ENCODE assay signal across 8 mouse cellular contexts in the genomic region with DNA sequence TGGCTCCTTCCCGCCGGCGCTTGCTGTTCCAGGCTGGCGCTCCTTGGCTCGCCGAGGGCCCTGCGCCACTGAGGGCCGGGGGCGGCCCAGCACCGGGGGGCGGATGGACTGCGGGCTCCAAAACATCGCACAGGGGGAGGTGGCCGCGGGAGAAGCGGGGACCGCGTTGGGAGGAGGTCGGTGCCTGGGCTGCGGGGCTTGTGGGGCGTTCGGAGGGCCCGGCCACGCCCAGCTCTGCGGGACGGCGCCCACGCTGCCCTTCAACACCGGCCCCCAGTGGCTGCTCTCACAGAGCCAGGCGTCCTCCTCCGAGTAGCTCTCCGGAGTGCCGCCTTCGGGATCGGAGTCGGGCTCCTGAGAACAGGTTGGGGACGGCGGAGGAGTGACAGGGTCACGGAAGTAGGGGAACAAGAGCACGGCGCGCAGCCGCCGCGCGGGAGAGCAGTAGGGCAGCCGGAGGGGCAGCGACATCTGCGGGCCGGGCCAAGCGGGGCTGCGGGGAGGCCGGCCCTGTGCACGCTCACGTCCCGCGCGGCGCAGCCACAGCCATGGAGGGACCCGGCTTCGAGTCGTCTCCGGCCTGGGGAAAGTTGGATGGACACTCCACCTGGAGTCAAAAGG. TPM values are rescaled to one million over a fixed set of nuclear protein-coding genes. Genes with fewer than 3 reads are reported as not detected.
DNase-seq lines count a peak whose midpoint lies in the region; ATAC-seq and TF ChIP-seq lines count a peak whose summit lies in the region.

No protein-coding gene starts in this region.

- TF ChIP-seq CTCF in heart, adult 2 months (IDR thresholded peaks at IDR 0.05), result peak; percentile 65

- peak; percentile 73 for ATAC-seq in forebrain, embryonic 13.5 days
- peak; percentile 82 for ATAC-seq in hindbrain, embryonic 12.5 days (ENCODE audit: low FRiP score)
- peak; percentile 63 for ATAC-seq in liver, embryonic 11.5 days (replicated peaks; ENCODE audit: low FRiP score)
- peak; percentile 77 for ATAC-seq in stomach, embryonic 16.5 days (ENCODE audit: insufficient read depth, low FRiP score)

- no peaks in the 10 kb centered on the region for H3K36me3 ChIP-seq in heart, adult 2 months (ENCODE audit: control insufficient read depth, insufficient read depth, low read length)
- 0 out of 2 replicates have a peak, but pooled peaks cover 15% of the 10 kb centered on the region for H3K36me3 ChIP-seq in forebrain, embryonic 13.5 days (ENCODE audit: poor library complexity, severe bottlenecking)
- no peaks in the 10 kb centered on the region; the same call in 1 of the 2 replicates for H3K36me3 ChIP-seq in hindbrain, embryonic 12.5 days
- H3K36me3 ChIP-seq in liver, embryonic 11.5 days (ENCODE audit: control insufficient read depth, insufficient read depth, low read length), result peaks cover 3% of the 10 kb centered on the region
- peaks cover 7% of the 10 kb centered on the region for H3K36me3 ChIP-seq in myocyte (ENCODE audit: control insufficient read depth, insufficient read depth)
- no peaks in the 10 kb centered on the region for H3K36me3 ChIP-seq in stomach, embryonic 16.5 days (ENCODE audit: control insufficient read depth, insufficient read depth, low read length)

- peak overlapping the region; percentile 57 for H3K4me3 ChIP-seq in heart, adult 2 months
- peak overlapping the region; percentile 68 for H3K4me3 ChIP-seq in forebrain, embryonic 13.5 days
- peak overlapping the region; percentile 64 for H3K4me3 ChIP-seq in hindbrain, embryonic 12.5 days
- peak overlapping the region; percentile 80 for H3K4me3 ChIP-seq in liver, embryonic 11.5 days (ENCODE audit: low read depth, low read length)
- H3K4me3 ChIP-seq in myocyte, result peak overlapping the region; percentile 81
- peak overlapping the region; percentile 79 for H3K4me3 ChIP-seq in stomach, embryonic 16.5 days (replicated peaks; ENCODE audit: low read length)

- H3K4me1 ChIP-seq in heart, adult 2 months (ENCODE audit: control insufficient read depth, insufficient read depth, low read length), result peaks cover 5% of the 10 kb centered on the region; the same call in 1 of the 2 replicates
- H3K4me1 ChIP-seq in forebrain, embryonic 13.5 days, result peaks cover 50% of the 10 kb centered on the region
- H3K4me1 ChIP-seq in hindbrain, embryonic 12.5 days, result peaks cover 27% of the 10 kb centered on the region
- H3K4me1 ChIP-seq in liver, embryonic 11.5 days (replicated peaks; ENCODE audit: control insufficient read depth, insufficient read depth, low read length), result peaks cover 4% of the 10 kb centered on the region; the same call in 1 of the 2 replicates
- H3K4me1 ChIP-seq in stomach, embryonic 16.5 days (ENCODE audit: control insufficient read depth, insufficient read depth, low read length), result peaks cover 4% of the 10 kb centered on the region; the same call in 1 of the 2 replicates

- TF ChIP-seq POLR2A in heart, adult 2 months (IDR thresholded peaks at IDR 0.05; ENCODE audit: insufficient read depth, low read depth, low read length), result no peak
- peak; percentile 68 for TF ChIP-seq POLR2A in myocyte (IDR thresholded peaks at IDR 0.05; ENCODE audit: insufficient read length, low read depth)

- peak overlapping the region; percentile 88 for H3K4me2 ChIP-seq in forebrain, embryonic 13.5 days
- peak overlapping the region; percentile 75 for H3K4me2 ChIP-seq in hindbrain, embryonic 12.5 days (replicated peaks)
- peak overlapping the region; percentile 95 for H3K4me2 ChIP-seq in liver, embryonic 11.5 days
- peak overlapping the region; percentile 93 for H3K4me2 ChIP-seq in myocyte (ENCODE audit: low read depth)
- H3K4me2 ChIP-seq in stomach, embryonic 16.5 days (ENCODE audit: low read depth, low read length), result peak overlapping the region; percentile 81

- DNase-seq in heart, adult 2 months, result peak; percentile 86 to 87
- no peak for DNase-seq in heart, adult 9 months (ENCODE audit: low spot score in 2 of 2)
- peak; percentile 75 for DNase-seq in adrenal gland, postnatal 25 days
- DNase-seq in liver, embryonic 11.5 days (ENCODE audit: low spot score), result no peak

- no peaks in the 10 kb centered on the region for H3K27me3 ChIP-seq in heart, adult 2 months (ENCODE audit: control insufficient read depth, insufficient read depth, low read length)
- no peaks in the 10 kb centered on the region for H3K27me3 ChIP-seq in forebrain, embryonic 13.5 days
- no peaks in the 10 kb centered on the region for H3K27me3 ChIP-seq in hindbrain, embryonic 12.5 days
- H3K27me3 ChIP-seq in liver, embryonic 11.5 days (replicated peaks; ENCODE audit: control insufficient read depth, insufficient read depth, low read length), result no peaks in the 10 kb centered on the region
- no peaks in the 10 kb centered on the region for H3K27me3 ChIP-seq in myocyte (ENCODE audit: control insufficient read depth, insufficient read depth, insufficient read length)
- no peaks in the 10 kb centered on the region for H3K27me3 ChIP-seq in stomach, embryonic 16.5 days (ENCODE audit: control insufficient read depth, insufficient read depth, low read length)

- no peaks in the 10 kb centered on the region for H3K9me3 ChIP-seq in forebrain, embryonic 13.5 days (replicated peaks)
- no peaks in the 10 kb centered on the region for H3K9me3 ChIP-seq in hindbrain, embryonic 12.5 days (replicated peaks)
- H3K9me3 ChIP-seq in liver, embryonic 11.5 days (ENCODE audit: control insufficient read depth, low read length), result no peaks in the 10 kb centered on the region
- H3K9me3 ChIP-seq in stomach, embryonic 16.5 days (replicated peaks; ENCODE audit: control insufficient read depth, low read length), result no peaks in the 10 kb centered on the region

- H3K9ac ChIP-seq in heart, adult 2 months (ENCODE audit: low read depth, low read length), result peak overlapping the region; percentile 98
- H3K9ac ChIP-seq in forebrain, embryonic 13.5 days, result peak overlapping the region; percentile 83
- peak overlapping the region; percentile 83 for H3K9ac ChIP-seq in hindbrain, embryonic 12.5 days
- peak overlapping the region; percentile 92 for H3K9ac ChIP-seq in liver, embryonic 11.5 days (ENCODE audit: low read depth, low read length)
- H3K9ac ChIP-seq in stomach, embryonic 16.5 days (ENCODE audit: low read length), result peak overlapping the region; percentile 97

- intact Hi-C loops in heart, adult 2 months (cut with DNase I), result loop anchor here (1.0 to 10.0 kb wide), 3 partner anchors 30 to 701 kb away; a partner anchor contains a TSS

- TF ChIP-seq EP300 in heart, adult 2 months (IDR thresholded peaks at IDR 0.05; ENCODE audit: insufficient read depth, low read depth, low read length), result no peak

- no peaks in the 10 kb centered on the region for H3K79me2 ChIP-seq in heart, adult 2 months (replicated peaks; ENCODE audit: control insufficient read depth, insufficient read depth, low read length)
- peaks cover 42% of the 10 kb centered on the region for H3K79me2 ChIP-seq in myocyte (ENCODE audit: control insufficient read depth, insufficient read depth)

- 1% methylated on average over 63 of the region's 63 CpGs for WGBS in heart, adult 2 months
- WGBS in forebrain, embryonic 13.5 days, result under 1% methylated on average over 62 of the region's 63 CpGs
- WGBS in hindbrain, embryonic 12.5 days, result under 1% methylated on average over 63 of the region's 63 CpGs
- WGBS in liver, embryonic 11.5 days, result under 1% methylated on average over 63 of the region's 63 CpGs
- WGBS in stomach, embryonic 16.5 days, result under 1% methylated on average over 63 of the region's 63 CpGs

- peak overlapping the region; percentile 24 for H3ac ChIP-seq in myocyte (ENCODE audit: control insufficient read depth, insufficient read length)

- H3K27ac ChIP-seq in heart, adult 2 months, result peak overlapping the region; percentile 86
- H3K27ac ChIP-seq in forebrain, embryonic 13.5 days, result peak overlapping the region; percentile 96
- H3K27ac ChIP-seq in hindbrain, embryonic 12.5 days, result peak overlapping the region; percentile 96
- peak overlapping the region; percentile 89 for H3K27ac ChIP-seq in liver, embryonic 11.5 days (ENCODE audit: low read depth, low read length)
- H3K27ac ChIP-seq in stomach, embryonic 16.5 days (ENCODE audit: low read length), result peak overlapping the region; percentile 95

TF ChIP-seq in myocyte, 11 proteins besides CTCF, POLR2A, EP300 and RAD21:
- no peak for TF ChIP-seq MAX (IDR thresholded peaks at IDR 0.05; ENCODE audit: low read depth)
- no peak for TF ChIP-seq REST (IDR thresholded peaks at IDR 0.05; ENCODE audit: insufficient read depth, insufficient read length)
- peak in 1 of 3 experiments; percentile 67 for TF ChIP-seq MYOD1 (IDR thresholded peaks at IDR 0.05; ENCODE audit: control insufficient read depth in 1 of 3, insufficient read length in 2 of 3, low read depth in 2 of 3)
- TF ChIP-seq MYOG (IDR thresholded peaks at IDR 0.05; ENCODE audit: control insufficient read depth in 1 of 3, insufficient read depth in 1 of 3, insufficient read length in 2 of 3, low read depth in 2 of 3), result peak in 1 of 3 experiments; percentile 35

RNA-seq across cellular contexts. Expression of a gene that starts 0.6 kb away (rescaled TPM):
- under 1 TPM; 0.25 to 0.84 TPM for total RNA-seq in heart, adult 2 months (2021)
- 0.44 and 1.5 TPM in 2 replicates for polyA plus RNA-seq in heart, adult 2 months (2012; rRNA removed)
- 1.1 and 2.4 TPM in 2 replicates for total RNA-seq in adrenal gland, postnatal 25 days (2021)
- 1.2 and 1.5 TPM in 2 replicates for polyA plus RNA-seq in forebrain, embryonic 13.5 days (2015; fragmentation: Nextera tagmentation; extraction: Ambion mirVana)
- polyA plus RNA-seq in hindbrain, embryonic 12.5 days (2016; fragmentation: Nextera tagmentation; extraction: Ambion mirVana), result 1.7 and 1.9 TPM in 2 replicates
- polyA plus RNA-seq in liver, embryonic 11.5 days (2014; fragmentation: Nextera tagmentation; extraction: Ambion mirVana), result 0.70 and 0.95 TPM in 2 replicates
- polyA plus RNA-seq in myocyte (2012; fragmentation: generic; extraction: Trizol), result 3.2 TPM
- polyA plus RNA-seq in stomach, embryonic 16.5 days (2015; fragmentation: Nextera tagmentation; extraction: Ambion mirVana), result 0.84 and 1.3 TPM in 2 replicates

RNA-seq across cellular contexts. Expression of a gene that starts 20.4 kb away (rescaled TPM):
- 1 to 10 TPM; 5.0 to 7.9 TPM for total RNA-seq in heart, adult 2 months (2021)
- 14.1 and 16.3 TPM in 2 replicates for polyA plus RNA-seq in heart, adult 2 months (2012; rRNA removed)
- total RNA-seq in adrenal gland, postnatal 25 days (2021), result 6.6 and 8.6 TPM in 2 replicates
- polyA plus RNA-seq in forebrain, embryonic 13.5 days (2015; fragmentation: Nextera tagmentation; extraction: Ambion mirVana), result 8.6 and 9.7 TPM in 2 replicates
- 7.5 and 8.0 TPM in 2 replicates for polyA plus RNA-seq in hindbrain, embryonic 12.5 days (2016; fragmentation: Nextera tagmentation; extraction: Ambion mirVana)
- polyA plus RNA-seq in liver, embryonic 11.5 days (2014; fragmentation: Nextera tagmentation; extraction: Ambion mirVana), result 5.4 and 6.1 TPM in 2 replicates
- polyA plus RNA-seq in myocyte (2012; fragmentation: generic; extraction: Trizol), result 14.6 TPM
- polyA plus RNA-seq in stomach, embryonic 16.5 days (2015; fragmentation: Nextera tagmentation; extraction: Ambion mirVana), result 11.1 and 12.2 TPM in 2 replicates

Comparison
In these comparisons a context has a peak if more than half of its experiments do, and no peak if none do; other contexts are left out.
1. DNase-seq: peak in heart, adult 2 months (2 of 2) and adrenal gland, postnatal 25 days (single experiment); none in heart, adult 9 months (0 of 2) and liver, embryonic 11.5 days (single experiment).
2. Peak in every context shown above with its lines, with median percentiles within 50 percentile points of each other: H3K27ac ChIP-seq, H3K4me3 ChIP-seq, H3K9ac ChIP-seq, ATAC-seq and H3K4me2 ChIP-seq.